Mouse (Mus musculus) gastrocnemius, postnatal 4 days (tissue): ENCODE measurements around the gene Olfr979. TPM values are rescaled to one million over a fixed set of nuclear protein-coding genes. Genes with fewer than 3 reads are reported as not detected.
"Not testable (repeated sequence)": the region's sequence is repeated elsewhere in the genome, so short reads cannot be mapped to it uniquely, and the experiment has no call there.

Source experiments
- DNase-seq, 2 experiments: peaks; one replicate each; pipeline ENCODE4 v3.0.0; 2021 to 2022; ENCODE audit warnings: low spot score in 2 of 2, mixed read lengths in 2 of 2
- long read RNA-seq, 2 experiments: library from polyadenylated mRNA; stranded (forward); transcript quantifications; one replicate each; pipeline ENCODE4 v2.0.0; 2021
- total RNA-seq, 2 experiments: library from RNA; stranded (reverse); gene quantifications; 2 replicates each; pipeline ENCODE4 v1.2.3; 2021

Olfr979 gene
- total RNA-seq, result not detected
- long read RNA-seq, experiment 1, result 0 reads
- long read RNA-seq, experiment 2, result 0 reads

DNA sequence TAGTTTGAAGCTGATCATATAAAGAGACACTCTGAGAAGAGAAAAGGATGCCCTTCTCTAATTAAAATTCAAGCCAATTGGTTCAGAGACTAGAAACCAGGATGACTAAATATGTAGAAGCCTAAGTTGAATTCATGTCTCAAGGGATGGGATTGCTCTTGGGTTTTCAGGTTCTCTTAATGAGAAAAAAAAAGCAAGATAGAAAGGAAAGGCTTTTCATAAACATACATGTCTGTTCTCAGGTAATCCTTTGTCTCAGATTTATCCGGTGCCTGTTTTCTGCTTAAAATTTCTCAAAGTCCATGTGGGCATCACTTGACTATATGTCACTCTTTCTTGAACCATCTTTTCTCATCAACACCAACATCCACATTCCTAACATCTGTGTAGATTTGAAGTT lies at the start of gene Olfr979:
Gene Olfr979 (minus strand): TSS at position 101 of the 400 bp plus-strand sequence.
- no peak for DNase-seq

DNA sequence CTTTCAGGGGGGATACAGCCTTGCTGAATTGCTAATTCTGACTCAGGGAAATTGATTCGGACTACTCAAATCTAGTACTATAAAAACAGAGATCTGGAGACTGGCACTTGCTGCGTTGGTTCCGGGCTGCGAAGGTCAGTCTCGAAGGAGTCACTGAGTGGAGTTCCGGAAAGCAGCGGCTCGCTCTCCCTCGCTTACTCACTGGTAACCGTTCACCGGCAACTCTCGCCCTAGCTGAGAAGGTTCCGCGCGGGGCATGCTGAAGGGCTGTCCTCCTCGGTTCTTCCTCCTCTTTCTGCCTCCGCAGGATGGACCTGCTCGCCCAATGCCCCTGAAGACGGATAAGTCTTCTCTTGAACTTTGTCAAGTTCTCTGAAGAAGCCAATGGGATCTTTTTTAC lies 46.9 kb upstream of the Olfr979 start:
- no peak for DNase-seq

DNA sequence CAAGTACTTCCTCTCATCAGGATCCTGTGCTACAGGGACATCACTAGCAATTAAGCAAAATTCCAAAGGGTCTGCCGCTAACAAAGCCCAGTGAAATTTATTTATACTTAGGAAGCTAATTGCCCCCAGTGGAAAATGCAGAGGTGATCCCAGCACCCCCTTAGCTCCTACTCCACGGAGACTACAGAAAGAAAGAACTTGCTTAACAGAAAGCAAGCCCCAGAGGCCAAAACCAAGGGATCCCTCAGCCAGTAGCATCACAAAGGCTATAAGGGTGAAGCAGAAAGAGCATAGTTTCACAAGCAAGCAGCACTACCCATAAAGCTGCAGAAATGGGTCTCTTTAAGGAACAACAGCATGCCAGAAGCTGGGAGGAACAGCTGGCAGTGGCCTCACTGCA lies 17.9 kb upstream of the Olfr979 start, which contains the start of gene Olfr981:
Gene Olfr981 (plus strand): TSS at position 301 of the 400 bp plus-strand sequence.
- no peak for DNase-seq

DNA sequence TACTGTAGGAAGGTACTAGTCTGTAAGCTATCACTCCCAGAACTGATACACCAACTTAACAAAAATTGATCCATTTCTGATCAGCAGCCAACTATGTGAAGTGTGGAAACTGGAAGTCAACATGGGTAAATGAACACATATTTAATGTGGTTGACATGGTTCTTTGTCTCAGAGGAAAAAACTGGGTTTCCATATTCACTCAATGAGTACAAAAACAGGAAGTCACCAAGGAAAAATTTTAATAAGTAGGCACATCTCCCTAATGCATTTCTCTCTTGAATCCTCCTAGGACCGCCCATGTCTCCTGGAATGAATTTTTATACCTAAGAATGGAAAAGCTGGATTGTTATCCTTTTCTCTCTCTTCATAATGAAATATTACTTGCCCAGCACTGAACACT lies 6.2 kb upstream of the Olfr979 start, which contains the start of gene Olfr980:
Gene Olfr980 (minus strand): TSS at position 101 of the 400 bp plus-strand sequence.
- DNase-seq, result no peak

DNA sequence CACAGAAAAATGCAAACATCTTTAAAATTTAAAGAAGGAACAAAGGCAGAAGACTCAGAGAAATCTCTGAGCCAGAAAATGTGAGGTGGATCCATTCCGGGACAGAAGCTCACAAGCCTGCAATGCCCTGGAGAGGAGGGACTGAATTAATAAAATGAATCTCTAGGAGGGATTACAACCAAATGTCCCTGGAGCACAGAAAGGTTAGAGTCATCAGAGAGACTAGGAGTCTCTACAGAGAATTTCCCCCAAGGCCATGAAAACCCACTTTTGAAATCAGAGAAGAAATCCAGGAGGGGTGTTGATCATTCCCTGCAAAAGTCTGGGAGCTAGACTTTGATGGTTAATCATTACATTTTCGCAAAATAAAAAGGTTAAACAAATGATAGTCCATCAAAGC lies 11.5 kb downstream of the Olfr979 start, which contains the start of gene Olfr978:
Gene Olfr978 (plus strand): TSS at position 301 of the 400 bp plus-strand sequence.
- no peak for DNase-seq

DNA sequence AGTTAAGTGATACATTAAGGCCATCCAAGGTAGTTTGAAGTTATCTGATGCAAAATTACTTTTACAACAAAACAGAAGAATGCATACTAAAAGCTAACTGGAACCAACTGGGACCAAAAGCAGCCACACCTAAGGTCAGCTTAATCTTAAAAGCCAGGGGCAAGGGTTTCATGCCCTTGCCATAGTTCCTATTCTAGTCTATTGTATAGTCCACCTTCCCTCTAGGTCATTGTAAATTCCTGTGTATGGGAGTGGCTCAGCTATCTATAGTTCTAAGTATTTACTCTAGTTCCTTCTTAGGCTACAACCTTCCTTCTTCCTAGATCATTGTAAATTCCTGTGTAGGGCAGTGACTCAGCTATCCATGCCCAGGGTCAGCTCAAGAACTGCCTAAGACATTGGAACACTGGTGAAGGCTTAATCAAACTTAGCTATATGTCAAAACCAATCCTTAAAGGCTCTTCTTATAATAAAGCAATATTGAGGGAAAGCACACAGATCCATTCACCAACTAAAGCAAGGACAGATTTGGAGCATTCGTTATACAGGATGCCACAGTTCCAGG lies 26.6 kb downstream of the Olfr979 start:
- not testable (repeated sequence) for DNase-seq

DNA sequence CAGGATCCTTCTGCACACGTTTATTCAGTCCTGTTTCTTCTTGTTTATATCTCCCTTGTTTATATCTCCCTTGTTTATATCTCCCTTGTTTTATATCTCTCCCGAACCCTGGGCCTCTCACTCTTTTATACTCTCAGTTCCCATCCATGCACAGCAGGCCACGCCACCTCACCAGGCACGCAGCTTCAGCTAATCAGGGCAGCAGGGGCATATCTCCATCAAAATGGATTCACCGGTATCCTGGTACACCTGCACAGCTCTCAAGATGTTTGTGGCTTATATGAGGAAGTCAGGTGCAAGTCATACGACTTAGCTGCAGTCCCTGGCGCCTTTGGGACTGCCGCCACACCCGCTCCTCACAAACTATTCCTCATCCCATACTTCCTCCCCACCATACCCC lies 42.2 kb downstream of the Olfr979 start, which contains the start of gene Olfr976:
Gene Olfr976 (minus strand): TSS at position 101 of the 400 bp plus-strand sequence.
- not testable (repeated sequence) for DNase-seq

DNA sequence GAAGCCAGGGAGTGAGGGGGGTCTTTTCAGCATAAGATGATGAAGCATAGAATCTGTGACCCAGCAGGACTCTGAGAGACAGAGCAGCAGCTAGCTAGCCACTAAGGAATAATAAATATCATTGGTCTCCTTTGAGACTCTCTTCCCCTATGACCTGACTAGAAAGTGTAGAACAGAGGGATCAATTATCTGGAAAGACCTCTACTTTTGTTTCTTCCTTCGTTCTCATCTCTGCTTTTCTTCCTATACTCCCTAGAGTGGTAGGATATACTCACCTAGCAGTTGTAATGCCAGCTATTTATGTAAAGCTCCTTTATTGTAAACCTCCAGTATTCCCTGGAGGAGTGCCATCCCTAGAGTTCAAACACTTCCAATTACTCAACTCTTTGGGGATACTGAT lies 51.3 kb downstream of the Olfr979 start, which contains the start of gene Olfr975:
Gene Olfr975 (minus strand): TSS at position 101 of the 400 bp plus-strand sequence.
- DNase-seq, result no peak

Other genes starting within 250 kb of the Olfr979 start
- not detected for gene Olfr968, start 220.2 kb downstream of the Olfr979 start, total RNA-seq
- gene Olfr969, start 212.5 kb downstream of the Olfr979 start, total RNA-seq, result not detected
- gene Olfr970, start 194.6 kb downstream of the Olfr979 start, total RNA-seq, result not detected
- gene Olfr971, start 166.6 kb downstream of the Olfr979 start, total RNA-seq, result not detected
- not detected for gene Olfr972, start 137.0 kb downstream of the Olfr979 start, total RNA-seq
- gene Olfr229, start 96.1 kb downstream of the Olfr979 start, total RNA-seq, result not detected
- not detected for gene Olfr974, start 66.0 kb downstream of the Olfr979 start, total RNA-seq
- gene Olfr975, start 51.4 kb downstream of the Olfr979 start, total RNA-seq, result not detected
- gene Olfr976, start 42.3 kb downstream of the Olfr979 start, total RNA-seq, result not detected
- gene Olfr978, start 11.4 kb downstream of the Olfr979 start, total RNA-seq, result not detected
- gene Olfr980, start 6.1 kb upstream of the Olfr979 start, total RNA-seq, result not detected
- not detected for gene Olfr981, start 18.0 kb upstream of the Olfr979 start, total RNA-seq
- gene Olfr982, start 70.4 kb upstream of the Olfr979 start, total RNA-seq, result not detected
- not detected for gene Olfr983, start 90.1 kb upstream of the Olfr979 start, total RNA-seq
- not detected for gene Olfr984, start 110.7 kb upstream of the Olfr979 start, total RNA-seq
- under 1 TPM in 1 of 2 experiments, not detected in 1; 0.23 TPM for gene Olfr985, start 126.7 kb upstream of the Olfr979 start, total RNA-seq
- gene Tmem225, start 144.7 kb upstream of the Olfr979 start, total RNA-seq, result not detected
- gene Olfr986, start 177.5 kb upstream of the Olfr979 start, total RNA-seq, result not detected
- gene Zfp202, start 188.9 kb upstream of the Olfr979 start, total RNA-seq, result 1 to 10 TPM; 3.9 to 4.8 TPM